Mouse (Mus musculus) spleen, postnatal 14 days (tissue): Measurements from ENCODE around the gene Snip1.

Experiments
- DNase-seq, 2 experiments: peaks; one replicate each; pipeline ENCODE4 v3.0.0; 2021 to 2022; ENCODE audit warnings: low spot score in 2 of 2

The Snip1 gene

GRCm38 (mm10) chr4:125099458-125099857 lies 33.0 kb downstream of the Snip1 start:
- peak; percentile 64 to 81 for DNase-seq

GRCm38 (mm10) chr4:125101334-125101733 lies 34.9 kb downstream of the Snip1 start:
- no peak for DNase-seq

DNA sequence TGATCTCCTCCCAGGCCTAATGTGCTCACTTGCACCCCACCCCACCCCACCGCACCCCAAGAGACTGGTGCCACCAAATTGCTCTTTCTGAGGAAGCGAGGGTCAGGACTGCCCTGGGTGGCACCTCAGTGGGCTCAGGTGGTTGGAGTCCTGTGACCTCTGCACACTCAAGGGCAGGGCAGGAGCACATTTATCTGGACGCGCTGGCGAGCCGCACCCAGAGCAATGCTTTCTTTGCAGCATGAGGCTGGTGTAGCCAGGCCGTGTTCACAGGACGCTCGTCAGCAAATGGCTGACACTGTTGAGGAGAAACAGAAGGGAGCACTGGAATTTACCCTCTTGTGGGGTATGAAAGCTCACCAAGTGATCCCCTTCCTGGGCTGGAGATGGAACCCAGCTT lies 38.9 kb downstream of the Snip1 start:
- DNase-seq, result no peak

- peak; percentile 65 to 80 for DNase-seq
Observed at GRCm38 (mm10) chr4:125114638-125115037, 48.2 kb downstream of the Snip1 start.

GRCm38 (mm10) chr4:125115081-125115480 lies 48.6 kb downstream of the Snip1 start:
- DNase-seq, result no peak

GRCm38 (mm10) chr4:125115710-125116089 lies 49.2 kb downstream of the Snip1 start:
- no peak for DNase-seq

DNA sequence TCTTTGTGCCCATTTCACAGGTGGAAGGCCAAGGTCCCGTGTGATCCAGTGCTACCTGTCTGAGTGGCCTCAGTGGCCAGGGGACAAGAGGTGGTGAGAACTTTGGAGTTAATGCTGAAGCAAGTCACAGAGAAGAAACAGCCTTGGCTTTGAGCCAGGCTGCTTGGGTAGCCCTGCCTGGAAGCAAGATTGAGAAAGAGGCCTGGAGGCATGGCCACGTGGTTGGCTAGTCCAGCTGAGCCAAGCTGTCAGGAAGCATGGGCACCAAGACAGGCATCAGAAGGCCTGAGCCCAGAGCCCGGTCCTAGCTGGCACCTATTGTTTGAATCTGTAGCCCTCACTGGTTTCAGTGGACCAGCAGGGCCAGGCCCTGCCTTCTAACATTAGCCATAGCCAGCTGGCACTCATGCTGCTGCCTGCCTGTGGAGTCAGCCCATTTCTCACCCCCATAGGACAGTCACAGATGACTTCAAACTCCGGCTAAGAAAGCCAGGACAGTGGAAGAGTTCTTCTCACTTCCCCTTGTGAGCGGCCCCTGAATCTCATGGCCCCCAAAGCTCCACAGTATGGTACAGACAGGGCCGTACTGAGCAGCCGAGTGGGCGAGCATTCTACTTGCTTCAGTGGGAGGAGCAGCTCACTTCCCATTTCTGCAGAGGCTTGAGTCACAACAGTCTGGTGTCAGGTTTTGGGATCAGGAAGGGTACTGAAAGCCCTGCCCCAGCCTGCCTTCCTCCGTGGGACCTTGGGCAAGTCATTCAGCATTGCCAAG lies 49.8 kb downstream of the Snip1 start:
- no peak for DNase-seq

DNA sequence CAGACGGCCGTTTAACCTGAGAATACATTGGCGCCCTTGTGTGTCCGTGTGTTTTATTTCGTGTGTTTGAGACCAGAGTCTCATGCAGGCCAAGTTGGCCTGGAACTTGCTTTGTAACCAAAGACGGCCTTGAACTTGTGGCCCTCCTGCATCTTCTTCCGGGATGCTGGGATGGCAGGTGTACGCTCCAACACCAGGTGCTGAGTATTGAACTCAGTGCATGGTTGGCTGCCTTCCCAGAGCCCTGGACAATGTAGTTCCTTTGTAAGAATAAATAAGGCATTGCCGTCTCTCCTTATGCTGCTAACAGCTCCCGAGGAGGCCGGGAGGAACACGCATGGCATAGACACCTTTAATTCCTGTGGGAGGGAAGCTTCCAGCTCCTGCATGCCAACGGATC lies 50.5 kb downstream of the Snip1 start:
- no peak for DNase-seq

- no peak for DNase-seq
Observed at GRCm38 (mm10) chr4:125117902-125118320, 51.4 kb downstream of the Snip1 start.

- DNase-seq, result no peak
Observed at GRCm38 (mm10) chr4:125119070-125119469, 52.6 kb downstream of the Snip1 start.

DNA sequence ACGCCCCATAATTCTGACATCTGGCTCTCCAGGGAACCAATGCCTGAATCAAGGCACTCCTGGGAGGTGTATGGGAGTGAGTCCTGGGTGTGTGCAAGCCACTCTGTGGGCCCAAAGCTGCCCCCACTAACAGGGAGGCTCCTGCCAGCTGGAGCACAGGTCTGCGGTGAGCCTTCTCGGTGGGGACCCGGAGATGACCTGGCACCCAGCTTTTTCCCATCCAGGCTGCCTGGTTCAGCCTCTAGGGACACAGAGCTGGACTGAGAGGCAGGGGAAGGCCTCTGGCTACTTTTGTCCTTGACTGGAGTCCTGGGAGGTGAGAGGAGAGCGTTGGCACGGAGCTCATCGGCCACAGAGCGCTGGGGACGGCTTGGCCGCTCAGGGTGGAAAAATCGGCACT lies 53.2 kb downstream of the Snip1 start:
- no peak for DNase-seq

GRCm38 (mm10) chr4:125122431-125123278 lies 56.2 kb downstream of the Snip1 start:
- no peak for DNase-seq

DNA sequence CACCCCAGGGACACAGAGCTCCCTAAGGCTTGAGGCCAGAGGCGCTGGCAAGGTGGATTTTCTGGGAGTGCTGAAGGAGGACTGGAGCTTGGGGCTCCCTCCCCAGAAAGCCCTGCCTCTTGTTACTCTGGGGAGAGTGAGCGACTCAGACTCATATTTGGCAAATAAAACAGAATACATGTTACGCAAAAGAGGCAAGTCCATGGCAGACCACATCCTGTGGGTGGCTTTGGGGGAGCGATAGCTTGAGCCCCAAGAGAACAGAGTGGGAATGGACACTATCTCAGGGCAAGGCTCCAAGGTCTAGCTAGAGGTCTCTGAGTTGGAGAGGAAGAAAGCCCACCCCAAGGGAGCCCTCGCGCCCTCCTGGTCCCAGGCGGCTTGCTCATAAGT lies 56.8 kb downstream of the Snip1 start:
- DNase-seq, result no peak
